Mouse (Mus musculus): ENCODE measurements at regions not wholly inside any gene's neighbourhood (a gene's known extent, or its start where the extent isn't known, plus 50 kb on each side); places are given as distances from the start of the nearest gene placed in this dataset.
A peak's percentile ranks its signal among the peaks of the same experiment; 100 is the strongest.

GRCm38 (mm10) chr16:50700811-50701517 is 110.0 kb upstream of the Ccdc54 start:
- H3K4me2 ChIP-seq (ENCODE audit: low read length): no peak overlapping the region
- no peak overlapping the region for H3K4me3 ChIP-seq (replicated peaks; ENCODE audit: low read depth, low read length)
- no peaks in the 10 kb centered on the region for H3K4me1 ChIP-seq (ENCODE audit: control insufficient read depth, insufficient read depth, low read length)
- no peaks in the 10 kb centered on the region for H3K9me3 ChIP-seq (ENCODE audit: control insufficient read depth, low read length)
- 86% methylated on average over 8 of the region's 8 CpGs for WGBS
- DNase-seq (peak; percentile 5), ATAC-seq (ENCODE audit: low FRiP score, low TSS enrichment) (no peak)
- H3K36me3 ChIP-seq (ENCODE audit: control insufficient read depth, insufficient read depth, low read length): no peaks in the 10 kb centered on the region
- no peak overlapping the region for H3K27ac ChIP-seq (replicated peaks; ENCODE audit: low read depth, low read length)
- no peak overlapping the region for H3K9ac ChIP-seq (replicated peaks; ENCODE audit: low read length)
- H3K27me3 ChIP-seq (ENCODE audit: control insufficient read depth, insufficient read depth, low read length): no peaks in the 10 kb centered on the region

GRCm38 (mm10) chr16:50700123-50700522 is 109.2 kb upstream of the Ccdc54 start:
- 77% methylated on average over 2 of the region's 2 CpGs for WGBS
- ATAC-seq (ENCODE audit: low FRiP score, low TSS enrichment): no peak
- Histone ChIP-seq H3K27ac (replicated peaks; ENCODE audit: low read depth, low read length) (no peak overlapping the region), H3K4me3 (replicated peaks; ENCODE audit: low read depth, low read length) (no peak overlapping the region), H3K9me3 (ENCODE audit: control insufficient read depth, low read length) (no peaks in the 10 kb centered on the region), H3K27me3 (ENCODE audit: control insufficient read depth, insufficient read depth, low read length) (no peaks in the 10 kb centered on the region), H3K4me1 (ENCODE audit: control insufficient read depth, insufficient read depth, low read length) (no peaks in the 10 kb centered on the region), H3K9ac (replicated peaks; ENCODE audit: low read length) (no peak overlapping the region), H3K4me2 (ENCODE audit: low read length) (no peak overlapping the region), H3K36me3 (ENCODE audit: control insufficient read depth, insufficient read depth, low read length) (no peaks in the 10 kb centered on the region)
- no peak for DNase-seq

- Histone ChIP-seq H3K4me1 (ENCODE audit: control insufficient read depth, insufficient read depth, low read length) (no peaks in the 10 kb centered on the region), H3K4me3 (replicated peaks; ENCODE audit: low read depth, low read length) (no peak overlapping the region), H3K27me3 (ENCODE audit: control insufficient read depth, insufficient read depth, low read length) (no peaks in the 10 kb centered on the region), H3K27ac (replicated peaks; ENCODE audit: low read depth, low read length) (no peak overlapping the region), H3K36me3 (ENCODE audit: control insufficient read depth, insufficient read depth, low read length) (no peaks in the 10 kb centered on the region), H3K9me3 (ENCODE audit: control insufficient read depth, low read length) (no peaks in the 10 kb centered on the region), H3K9ac (replicated peaks; ENCODE audit: low read length) (no peak overlapping the region), H3K4me2 (ENCODE audit: low read length) (no peak overlapping the region)
- no peak for DNase-seq
- 90% methylated on average over 2 of the region's 2 CpGs for WGBS
- ATAC-seq (ENCODE audit: low FRiP score, low TSS enrichment): no peak
Observed at GRCm38 (mm10) chr16:50697722-50698121, 106.8 kb upstream of the Ccdc54 start.

GRCm38 (mm10) chr16:50696052-50696451 is 105.1 kb upstream of the Ccdc54 start:
- no peak overlapping the region for H3K4me2 ChIP-seq (ENCODE audit: low read length)
- no peak for DNase-seq
- 83% methylated on average over 4 of the region's 4 CpGs for WGBS
- no peaks in the 10 kb centered on the region for H3K27me3 ChIP-seq (ENCODE audit: control insufficient read depth, insufficient read depth, low read length)
- no peak overlapping the region for H3K27ac ChIP-seq (replicated peaks; ENCODE audit: low read depth, low read length)
- H3K4me1 ChIP-seq (ENCODE audit: control insufficient read depth, insufficient read depth, low read length): no peaks in the 10 kb centered on the region
- H3K9ac ChIP-seq (replicated peaks; ENCODE audit: low read length): no peak overlapping the region
- no peak for ATAC-seq (ENCODE audit: low FRiP score, low TSS enrichment)
- no peak overlapping the region for H3K4me3 ChIP-seq (replicated peaks; ENCODE audit: low read depth, low read length)
- no peaks in the 10 kb centered on the region for H3K9me3 ChIP-seq (ENCODE audit: control insufficient read depth, low read length)
- no peaks in the 10 kb centered on the region for H3K36me3 ChIP-seq (ENCODE audit: control insufficient read depth, insufficient read depth, low read length)

GRCm38 (mm10) chr16:50694045-50694444 is 103.1 kb upstream of the Ccdc54 start:
- H3K4me1 ChIP-seq (ENCODE audit: control insufficient read depth, insufficient read depth, low read length): no peaks in the 10 kb centered on the region
- H3K9me3 ChIP-seq (ENCODE audit: control insufficient read depth, low read length): no peaks in the 10 kb centered on the region
- no peak overlapping the region for H3K9ac ChIP-seq (replicated peaks; ENCODE audit: low read length)
- no peak overlapping the region for H3K27ac ChIP-seq (replicated peaks; ENCODE audit: low read depth, low read length)
- ATAC-seq (ENCODE audit: low FRiP score, low TSS enrichment) (no peak), DNase-seq (no peak)
- no peaks in the 10 kb centered on the region for H3K27me3 ChIP-seq (ENCODE audit: control insufficient read depth, insufficient read depth, low read length)
- WGBS: 79% methylated on average over 2 of the region's 2 CpGs
- H3K36me3 ChIP-seq (ENCODE audit: control insufficient read depth, insufficient read depth, low read length): no peaks in the 10 kb centered on the region
- H3K4me3 ChIP-seq (replicated peaks; ENCODE audit: low read depth, low read length): no peak overlapping the region
- no peak overlapping the region for H3K4me2 ChIP-seq (ENCODE audit: low read length)

GRCm38 (mm10) chr16:50690818-50691217 is 99.9 kb upstream of the Ccdc54 start:
- Histone ChIP-seq H3K9me3 (ENCODE audit: control insufficient read depth, low read length) (no peaks in the 10 kb centered on the region), H3K9ac (replicated peaks; ENCODE audit: low read length) (no peak overlapping the region), H3K4me1 (ENCODE audit: control insufficient read depth, insufficient read depth, low read length) (no peaks in the 10 kb centered on the region), H3K4me2 (ENCODE audit: low read length) (no peak overlapping the region), H3K27me3 (ENCODE audit: control insufficient read depth, insufficient read depth, low read length) (no peaks in the 10 kb centered on the region), H3K4me3 (replicated peaks; ENCODE audit: low read depth, low read length) (no peak overlapping the region), H3K36me3 (ENCODE audit: control insufficient read depth, insufficient read depth, low read length) (no peaks in the 10 kb centered on the region), H3K27ac (replicated peaks; ENCODE audit: low read depth, low read length) (no peak overlapping the region)
- 83% methylated on average over 7 of the region's 7 CpGs for WGBS
- DNase-seq (no peak), ATAC-seq (ENCODE audit: low FRiP score, low TSS enrichment) (no peak)

GRCm38 (mm10) chr16:50689525-50689924 is 98.6 kb upstream of the Ccdc54 start:
- Histone ChIP-seq H3K9ac (replicated peaks; ENCODE audit: low read length) (no peak overlapping the region), H3K4me3 (replicated peaks; ENCODE audit: low read depth, low read length) (no peak overlapping the region), H3K27me3 (ENCODE audit: control insufficient read depth, insufficient read depth, low read length) (no peaks in the 10 kb centered on the region), H3K27ac (replicated peaks; ENCODE audit: low read depth, low read length) (no peak overlapping the region), H3K4me1 (ENCODE audit: control insufficient read depth, insufficient read depth, low read length) (no peaks in the 10 kb centered on the region), H3K4me2 (ENCODE audit: low read length) (no peak overlapping the region), H3K36me3 (ENCODE audit: control insufficient read depth, insufficient read depth, low read length) (no peaks in the 10 kb centered on the region), H3K9me3 (ENCODE audit: control insufficient read depth, low read length) (no peaks in the 10 kb centered on the region)
- DNase-seq (no peak), ATAC-seq (ENCODE audit: low FRiP score, low TSS enrichment) (no peak)
- WGBS: 71% methylated on average over 10 of the region's 10 CpGs

- Histone ChIP-seq H3K4me1 (ENCODE audit: control insufficient read depth, insufficient read depth, low read length) (no peaks in the 10 kb centered on the region), H3K27me3 (ENCODE audit: control insufficient read depth, insufficient read depth, low read length) (no peaks in the 10 kb centered on the region), H3K4me2 (ENCODE audit: low read length) (no peak overlapping the region), H3K36me3 (ENCODE audit: control insufficient read depth, insufficient read depth, low read length) (no peaks in the 10 kb centered on the region), H3K4me3 (replicated peaks; ENCODE audit: low read depth, low read length) (no peak overlapping the region), H3K27ac (replicated peaks; ENCODE audit: low read depth, low read length) (no peak overlapping the region), H3K9ac (replicated peaks; ENCODE audit: low read length) (no peak overlapping the region), H3K9me3 (ENCODE audit: control insufficient read depth, low read length) (no peaks in the 10 kb centered on the region)
- ATAC-seq (ENCODE audit: low FRiP score, low TSS enrichment) (no peak), DNase-seq (peak; percentile 64)
- WGBS: 72% methylated on average over 11 of the region's 11 CpGs
Observed at GRCm38 (mm10) chr16:50688818-50689506, 98.0 kb upstream of the Ccdc54 start.

- Histone ChIP-seq H3K27me3 (ENCODE audit: control insufficient read depth, insufficient read depth, low read length) (no peaks in the 10 kb centered on the region), H3K4me3 (replicated peaks; ENCODE audit: low read depth, low read length) (no peak overlapping the region), H3K36me3 (ENCODE audit: control insufficient read depth, insufficient read depth, low read length) (no peaks in the 10 kb centered on the region), H3K9me3 (ENCODE audit: control insufficient read depth, low read length) (no peaks in the 10 kb centered on the region), H3K4me2 (ENCODE audit: low read length) (no peak overlapping the region), H3K9ac (replicated peaks; ENCODE audit: low read length) (no peak overlapping the region), H3K27ac (replicated peaks; ENCODE audit: low read depth, low read length) (no peak overlapping the region), H3K4me1 (ENCODE audit: control insufficient read depth, insufficient read depth, low read length) (no peaks in the 10 kb centered on the region)
- ATAC-seq (ENCODE audit: low FRiP score, low TSS enrichment): no peak
- WGBS: 97% methylated on average over 6 of the region's 6 CpGs
- DNase-seq: no peak
Observed at GRCm38 (mm10) chr16:50679698-50680097, 88.7 kb upstream of the Ccdc54 start.

Data from midbrain, embryonic 14.5 days (tissue).